Mouse (Mus musculus): ENCODE measurements around the gene Ssu72.
A peak's percentile ranks its signal among the peaks of the same experiment; 100 is the strongest.
"Not testable (repeated sequence)": the region's sequence is repeated elsewhere in the genome, so short reads cannot be mapped to it uniquely, and the experiment has no call there.

Gene Ssu72

DNA sequence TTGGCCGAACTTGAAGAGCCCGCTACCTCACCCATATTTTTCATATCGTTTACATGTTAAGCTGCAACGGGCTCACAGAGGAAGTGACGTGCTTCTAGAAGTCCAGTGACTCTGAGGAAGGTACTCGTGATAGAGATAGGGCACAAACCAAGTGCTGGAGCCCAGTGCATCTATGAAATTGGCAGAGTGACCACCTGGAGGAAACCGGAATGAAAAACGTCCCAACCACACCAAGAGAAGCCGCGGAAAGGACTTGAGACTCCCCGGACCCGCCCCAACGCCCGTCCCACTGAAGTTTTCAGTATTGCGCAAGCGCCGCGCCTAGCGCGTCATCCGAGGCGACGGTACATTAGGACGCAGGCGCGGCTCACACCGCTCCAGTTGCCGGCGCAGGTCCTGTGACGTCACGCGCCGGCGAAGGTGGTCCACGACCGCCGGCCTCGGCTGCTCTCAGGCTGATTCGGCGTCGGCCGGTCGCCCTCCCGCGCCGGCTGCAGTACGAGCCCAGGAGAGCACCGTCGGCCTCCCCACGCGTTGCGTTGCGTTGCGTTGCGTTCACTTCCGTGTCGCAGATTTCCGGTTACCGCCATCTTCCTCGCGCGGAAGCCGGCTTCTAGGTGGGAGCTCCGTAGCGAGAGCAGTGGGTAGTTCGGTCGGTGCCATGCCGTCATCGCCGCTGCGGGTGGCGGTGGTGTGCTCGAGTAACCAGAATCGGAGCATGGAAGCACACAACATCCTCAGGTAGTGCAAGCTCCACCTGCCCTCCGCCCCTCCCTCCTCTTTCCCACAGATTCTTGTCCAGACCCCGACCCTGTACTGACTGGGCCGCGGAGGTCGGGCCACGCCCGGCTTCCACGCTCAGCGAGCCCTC is at the start of gene Ssu72:
Gene Ssu72 (plus strand): TSS at position 80 of the 871 bp plus-strand sequence.
- DNase-seq: peak; percentile 88 to 97

DNA sequence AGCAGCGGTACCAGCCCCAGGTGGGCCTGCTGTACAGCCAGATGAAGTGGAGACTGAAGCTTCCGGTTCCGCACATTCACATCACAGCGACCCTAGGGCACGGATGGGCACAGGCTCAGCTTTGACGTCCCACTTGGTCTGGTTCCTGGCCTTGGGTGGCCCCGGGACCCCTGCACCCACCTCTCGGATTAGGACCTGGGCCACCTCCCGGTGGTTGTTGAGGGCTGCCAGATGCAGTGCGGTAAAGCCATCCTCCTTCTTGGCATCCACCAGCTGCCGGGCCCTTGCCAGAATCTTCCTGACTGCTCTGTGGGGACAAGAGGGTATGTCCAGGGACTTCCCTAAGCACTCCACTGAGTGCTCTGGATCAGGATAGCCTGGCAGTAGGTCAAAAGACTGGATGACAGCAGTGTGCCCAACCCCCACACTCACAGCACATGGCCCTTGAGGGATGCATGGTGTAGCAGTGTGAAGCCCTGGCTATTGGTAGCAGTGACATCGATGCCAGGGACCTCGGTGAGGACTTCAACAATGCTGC is 48.3 kb upstream of the Ssu72 start:
- peak; percentile 28 to 37 for DNase-seq

DNA sequence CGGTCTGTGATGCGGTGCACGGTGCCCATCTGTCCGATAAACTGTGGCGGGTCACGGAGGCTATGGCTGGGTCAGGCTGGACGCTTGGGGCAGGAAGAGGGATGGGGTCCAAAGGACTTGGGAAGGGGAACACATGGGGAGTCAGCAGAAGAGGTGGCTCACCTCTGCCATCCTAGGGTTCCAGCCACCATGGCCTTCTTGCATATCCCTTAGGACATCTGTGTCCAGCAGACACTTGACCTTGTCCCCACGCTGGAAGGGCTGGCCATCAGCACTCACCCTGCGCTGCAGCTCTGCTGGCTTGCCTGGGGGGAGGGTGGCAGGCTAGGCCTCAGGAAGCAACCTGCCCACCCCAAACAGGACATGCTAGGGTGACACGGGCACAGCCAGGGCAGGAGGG is 45.6 kb upstream of the Ssu72 start:
- DNase-seq: no peak

GRCm38 (mm10) chr4:155660641-155661040 is 44.0 kb upstream of the Ssu72 start:
- DNase-seq: no peak

DNA sequence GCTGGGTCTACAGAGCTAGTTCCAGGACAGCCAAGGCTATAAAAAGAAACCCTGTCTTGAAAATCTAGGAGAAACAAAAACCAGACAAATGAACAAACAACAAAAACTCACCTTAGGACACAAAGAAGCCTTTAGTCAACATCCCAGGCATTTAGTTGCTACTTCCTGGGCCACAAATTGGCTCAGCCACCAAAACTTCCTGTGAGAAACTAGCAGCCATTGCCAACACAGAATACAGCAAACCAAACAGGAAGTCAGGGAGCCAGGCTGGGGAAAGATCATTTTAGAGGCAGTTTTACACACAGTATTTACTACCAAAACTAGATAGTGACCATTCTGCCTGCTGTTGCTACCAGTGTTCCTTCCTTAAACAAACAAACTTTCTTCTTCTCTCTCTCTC is 37.7 kb upstream of the Ssu72 start:
- no peak for DNase-seq

DNA sequence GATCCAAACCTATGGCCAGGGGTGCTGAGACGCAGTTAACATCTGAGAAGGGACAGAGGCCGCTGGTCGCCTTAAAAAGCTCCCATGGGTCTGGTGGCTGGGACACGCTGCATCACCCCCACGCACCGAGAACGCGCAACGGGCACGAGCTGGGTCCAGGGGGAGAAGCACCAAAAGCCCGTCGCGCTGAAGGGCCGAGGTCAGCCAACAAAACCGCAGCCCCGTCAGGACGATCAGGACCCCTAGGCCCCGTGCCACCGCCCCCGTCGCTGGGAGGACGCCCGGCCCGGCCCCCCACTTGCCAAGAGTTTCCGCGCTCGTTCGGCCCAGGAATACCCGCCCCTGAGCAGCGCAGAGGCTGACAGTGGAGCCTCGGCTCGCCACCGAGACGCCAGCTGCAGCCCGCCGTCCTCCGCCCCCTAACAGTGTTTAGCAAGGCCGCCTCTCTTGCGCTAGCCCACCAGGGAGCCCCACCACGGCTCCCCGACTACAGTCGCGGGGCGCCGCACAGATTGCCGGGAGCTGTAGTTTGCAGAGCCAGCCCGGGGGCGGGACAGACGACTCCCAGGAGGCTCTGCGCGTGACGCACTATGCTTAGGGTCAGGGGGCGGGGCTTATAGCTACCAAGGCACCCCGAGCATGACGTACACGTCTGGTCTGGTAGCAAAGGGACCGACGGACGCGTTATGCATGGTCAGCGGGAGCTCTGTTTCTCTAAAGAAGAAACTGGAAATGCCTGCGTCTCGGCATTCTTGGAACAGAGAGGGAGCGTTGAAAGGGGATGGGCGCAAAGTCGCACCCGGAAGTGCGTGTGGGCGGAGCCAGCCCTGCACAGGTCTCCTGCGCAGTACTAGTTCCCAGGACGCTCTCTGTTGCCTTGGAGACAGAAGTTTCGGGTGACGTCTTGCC is 35.7 kb upstream of the Ssu72 start, which contains the start of gene Mib2:
Gene Mib2 (minus strand): TSS at position 510 of the 909 bp plus-strand sequence.
- peak; percentile 97 to 98 for DNase-seq

DNA sequence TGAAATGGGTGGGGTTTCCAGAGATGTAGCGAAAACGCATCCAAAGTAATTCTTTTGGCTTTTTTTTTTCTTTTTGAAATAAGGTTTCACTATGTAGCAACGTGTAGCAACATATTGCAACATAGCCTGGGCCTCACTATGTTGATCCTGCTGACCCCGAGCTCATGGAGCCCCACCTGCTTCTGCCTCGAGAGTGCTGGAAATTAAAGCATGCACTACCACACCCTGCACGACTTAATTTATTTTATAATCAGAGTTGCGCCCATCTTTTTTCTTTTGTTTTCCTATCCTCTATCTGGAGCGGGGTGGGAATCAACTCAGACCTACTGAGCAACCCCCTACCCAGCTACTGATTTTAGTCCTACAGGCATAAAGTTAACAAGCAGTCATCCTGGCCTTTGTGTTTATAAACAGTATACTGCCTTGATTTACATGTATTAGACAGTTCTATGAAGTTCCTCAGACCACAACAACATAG is 35.0 kb upstream of the Ssu72 start:
- no peak for DNase-seq

DNA sequence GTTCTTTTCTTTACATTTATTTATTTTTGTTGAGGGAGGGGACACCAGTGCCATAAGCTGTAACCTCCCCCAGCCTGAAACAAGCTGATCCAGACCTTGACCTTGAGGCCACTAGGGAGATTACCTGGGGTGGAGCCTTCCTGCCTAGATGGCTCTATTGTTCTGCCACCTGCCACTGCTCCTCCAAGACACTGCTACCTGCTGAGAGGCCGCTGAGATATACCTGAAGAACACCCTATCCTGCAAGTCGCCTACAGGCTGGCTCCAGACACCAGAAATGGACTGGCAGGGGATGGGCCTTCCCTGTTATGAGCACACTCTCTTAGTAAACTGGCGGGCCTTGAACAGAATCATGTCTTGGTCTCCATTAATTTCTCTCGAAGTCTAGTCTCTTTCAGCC is 34.4 kb upstream of the Ssu72 start:
- DNase-seq: not testable (repeated sequence)

- no peak for DNase-seq
Observed at GRCm38 (mm10) chr4:155672082-155672481, 32.5 kb upstream of the Ssu72 start.

DNA sequence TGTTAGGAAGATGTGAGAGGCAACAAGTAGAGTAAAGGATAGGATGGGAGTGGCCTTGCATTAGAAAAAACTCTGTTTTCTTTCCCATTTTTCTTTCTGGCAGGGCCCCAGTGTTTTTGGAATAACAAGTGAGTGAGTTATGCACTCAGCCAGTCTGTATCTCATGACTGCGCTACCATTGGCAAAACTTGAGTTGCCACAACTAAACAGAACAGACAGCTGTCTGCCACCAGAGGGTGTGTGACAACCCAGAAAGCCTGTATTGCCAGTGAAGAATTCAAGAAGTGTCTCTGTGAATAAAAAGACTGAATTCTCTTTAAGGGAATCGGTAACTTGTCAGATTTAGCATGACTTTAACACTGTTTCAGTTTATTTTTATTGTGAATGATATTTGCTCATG is 28.6 kb upstream of the Ssu72 start:
- peak; percentile 61 to 72 for DNase-seq

- DNase-seq: not testable (repeated sequence)
Observed at GRCm38 (mm10) chr4:155683670-155684277, 20.8 kb upstream of the Ssu72 start.

DNA sequence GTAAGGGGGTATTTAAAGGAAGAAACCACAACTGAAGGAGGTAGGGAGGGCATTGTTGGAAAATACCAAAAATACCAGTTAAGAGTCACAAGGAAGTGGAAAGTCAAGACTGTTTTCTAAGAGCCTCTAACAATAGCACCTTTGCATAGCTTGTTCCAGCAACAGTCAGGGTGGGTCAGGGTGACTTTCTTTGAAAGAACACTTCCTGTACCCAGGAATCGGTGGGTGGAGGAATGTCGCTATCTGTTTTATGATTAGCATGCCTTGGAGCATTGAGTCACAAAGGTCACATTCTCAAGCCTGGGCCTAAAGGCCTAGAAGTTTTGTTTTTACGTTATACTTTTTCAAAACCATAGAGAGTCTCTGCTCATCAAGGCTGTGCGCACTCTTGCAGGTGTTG is 16.8 kb upstream of the Ssu72 start:
- DNase-seq: not testable (repeated sequence)

DNA sequence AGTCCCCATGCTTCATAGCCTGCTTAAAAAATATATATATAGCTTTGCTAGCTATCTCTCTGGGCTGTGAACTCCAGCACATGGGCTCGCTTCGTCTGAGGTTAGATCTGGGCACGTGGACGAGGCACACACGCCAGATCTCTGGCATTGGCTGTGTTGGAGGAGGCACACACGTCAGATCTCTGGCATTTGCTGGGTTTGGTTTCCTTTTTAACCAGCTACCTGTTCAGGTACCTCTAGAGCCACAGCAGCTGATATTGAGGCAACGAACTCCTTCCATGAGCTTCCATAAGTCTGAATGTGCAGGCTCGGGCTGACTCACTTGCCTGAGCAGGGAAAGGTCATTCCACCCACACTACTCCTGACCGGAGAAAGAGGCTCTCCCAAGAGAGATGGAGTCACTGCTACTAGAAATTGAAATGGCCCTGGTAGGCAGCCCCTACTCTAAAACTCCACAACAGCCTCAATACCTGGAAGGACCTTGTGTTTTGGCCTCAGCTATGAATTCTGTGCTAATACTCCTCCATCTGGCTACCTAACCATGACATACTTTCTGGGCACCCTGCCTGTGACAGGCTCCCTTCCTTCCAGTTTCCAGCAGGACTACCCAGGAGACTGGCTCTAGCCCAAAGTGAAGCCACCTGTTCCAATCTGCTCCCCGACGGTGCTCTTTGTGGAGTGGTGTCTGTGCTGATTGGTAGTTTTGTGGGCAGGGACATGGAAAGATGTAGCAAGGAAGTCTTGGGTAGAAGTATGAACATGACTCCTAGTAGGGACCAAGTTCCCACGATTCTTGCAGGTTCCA is 13.8 kb upstream of the Ssu72 start:
- DNase-seq: peak; percentile 95 to 97

GRCm38 (mm10) chr4:155692421-155692820 is 12.2 kb upstream of the Ssu72 start:
- no peak for DNase-seq

GRCm38 (mm10) chr4:155694111-155694481 is 10.5 kb upstream of the Ssu72 start, which contains the start of gene Fndc10:
Gene Fndc10 (plus strand): TSS chr4:155694342.
- peak; percentile 90 to 92 for DNase-seq

- peak; percentile 66 to 81 for DNase-seq
Observed at GRCm38 (mm10) chr4:155694482-155695401, 9.9 kb upstream of the Ssu72 start.

- peak in 1 of 2 experiments; percentile 42 for DNase-seq
Observed at GRCm38 (mm10) chr4:155695531-155696062, 9.0 kb upstream of the Ssu72 start.

GRCm38 (mm10) chr4:155696261-155697255 is 8.0 kb upstream of the Ssu72 start:
- peak; percentile 51 to 56 for DNase-seq

DNA sequence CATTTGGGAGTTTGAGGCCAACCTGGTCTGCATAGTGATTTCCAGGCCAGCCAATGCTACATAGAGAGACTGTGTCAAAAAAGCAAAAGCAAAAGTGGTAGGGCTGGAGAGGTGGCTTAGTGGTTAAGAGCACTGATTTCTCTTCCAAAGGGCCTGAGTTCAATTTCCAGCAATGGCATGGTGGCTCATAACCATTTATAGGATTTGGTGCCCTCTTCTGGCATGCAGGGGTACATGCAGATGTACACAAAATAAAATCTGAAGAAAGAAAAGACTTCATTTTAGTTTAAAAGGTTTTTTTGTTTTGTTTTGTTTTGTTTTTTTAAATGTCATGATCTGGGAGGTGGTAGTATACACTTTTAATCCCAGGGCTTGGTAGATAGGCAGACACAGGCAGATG is 4.2 kb upstream of the Ssu72 start:
- DNase-seq: no peak
